In genomic region chrX:163958467-163958875, GRCm38 (mm10) we compare ENCODE assay signal across 8 mouse cellular contexts. TPM values are rescaled to one million over a fixed set of nuclear protein-coding genes. Genes with fewer than 3 reads are reported as not detected.
DNase-seq lines count a peak whose midpoint lies in the region.

Gene Zrsr2 (minus strand): TSS chrX:163958661.

- intact Hi-C loops in left cerebral cortex, postnatal 14 days (cut with DNase I) = loop anchor here (5.0 kb wide), 2 partner anchors 51 to 119 kb away; partner anchors contain the start of genes Ap1s2 and Siah1b

- DNase-seq in adrenal gland, adult (ENCODE audit: inconsistent age in 2 of 2, low spot score in 1 of 2) = peak; percentile 89 to 91
- peak; percentile 87 for DNase-seq in embryo, embryonic 10 days (ENCODE audit: low spot score)
- peak; percentile 80 for DNase-seq in gastrocnemius, postnatal 10 days
- DNase-seq in induced T-regulatory cell, adult 2 months (ENCODE audit: low read depth) = peak; percentile 95
- peak; percentile 67 to 83 for DNase-seq in left cerebral cortex, postnatal 14 days (ENCODE audit: low spot score in 2 of 2)
- peak; percentile 91 for DNase-seq in mesoderm, embryonic 11.5 days (ENCODE audit: low read depth, low spot score)
- peak; percentile 57 to 75 for DNase-seq in right cerebral cortex, postnatal 36 days (ENCODE audit: low spot score in 2 of 2)
- DNase-seq in yolk sac, embryonic 10.5 days (ENCODE audit: low spot score) = peak; percentile 89

RNA-seq across cellular contexts. Expression of gene Zrsr2, which starts in this region (rescaled TPM):
- total RNA-seq in gastrocnemius, postnatal 10 days (2021) = 10 to 100 TPM; 17.6 to 18.0 TPM
- total RNA-seq in left cerebral cortex, postnatal 14 days (2021) = 10 to 100 TPM; 37.7 to 57.0 TPM

Comparison
In these comparisons a context has a peak if more than half of its experiments do, and no peak if none do; other contexts are left out.
1. Peak in every context shown above with its lines: DNase-seq.